ENCODE assay signal across 24 mouse cellular contexts in genomic region chr2:160932981-160933380, GRCm38 (mm10). TPM values are rescaled to one million over a fixed set of nuclear protein-coding genes. Genes with fewer than 3 reads are reported as not detected.
DNase-seq lines count a peak whose midpoint lies in the region; ATAC-seq lines count a peak whose summit lies in the region.
"Had no signal": no experiment of that assay in that cellular context is flagged by ENCODE, and none has a peak within 500 bp of the region (broad histone marks: within the 10 kb centered on the region; RNA-seq: fewer than 3 reads in every experiment).

No protein-coding gene starts in this region.

- peak; percentile 8 for DNase-seq in heart, postnatal 25 days (ENCODE audit: low spot score)
- peak; percentile 40 for DNase-seq in gastrocnemius, adult 18-20 months (ENCODE audit: low spot score)
- DNase-seq in limb, embryonic 10.5 days (ENCODE audit: low spot score), result no peak
- DNase-seq in skeletal muscle tissue, adult 2 months (ENCODE audit: low read depth, low spot score), result peak; percentile 55
- no peak for DNase-seq in lung, postnatal 25 days (ENCODE audit: low spot score)
- no peak for DNase-seq in testis, postnatal 10 days (ENCODE audit: low spot score)
- DNase-seq in urinary bladder, postnatal 10 days (ENCODE audit: low spot score), result no peak
- DNase-seq: adrenal gland, postnatal 25 days; cerebellum, postnatal 10 days; kidney, postnatal 36 days; layer of hippocampus, postnatal 36 days; liver, postnatal 0 days; lung, postnatal 10 days; right cerebral cortex, adult 18-20 months had no signal

- H3K9me3 ChIP-seq in heart, embryonic 12.5 days (replicated peaks), result peaks cover 6% of the 10 kb centered on the region
- no peaks in the 10 kb centered on the region for H3K9me3 ChIP-seq in limb, embryonic 10.5 days (replicated peaks)
- H3K9me3 ChIP-seq: forebrain, embryonic 13.5 days; kidney, embryonic 15.5 days; neural tube, embryonic 15.5 days had no signal

- 0 out of 2 replicates have a peak, but pooled peaks cover 8% of the 10 kb centered on the region for H3K27me3 ChIP-seq in heart, embryonic 12.5 days (replicated peaks)
- H3K27me3 ChIP-seq in limb, embryonic 10.5 days (ENCODE audit: low read depth, poor library complexity, severe bottlenecking), result no peaks in the 10 kb centered on the region
- H3K27me3 ChIP-seq: forebrain, embryonic 13.5 days; kidney, embryonic 15.5 days; neural tube, embryonic 15.5 days had no signal

- H3K36me3 ChIP-seq in heart, embryonic 12.5 days, result no peaks in the 10 kb centered on the region
- no peaks in the 10 kb centered on the region for H3K36me3 ChIP-seq in limb, embryonic 10.5 days
- H3K36me3 ChIP-seq: kidney, embryonic 15.5 days; neural tube, embryonic 15.5 days had no signal

- WGBS in heart, embryonic 12.5 days, result 63% methylated on average over 3 of the region's 3 CpGs
- WGBS in limb, embryonic 10.5 days, result 86% methylated on average over 3 of the region's 3 CpGs

- no peak overlapping the region for H3K4me2 ChIP-seq in heart, embryonic 12.5 days
- H3K4me2 ChIP-seq: forebrain, embryonic 13.5 days; kidney, embryonic 15.5 days; liver, embryonic 11.5 days; midbrain, embryonic 11.5 days; neural tube, embryonic 15.5 days had no signal

- ATAC-seq in heart, embryonic 12.5 days (ENCODE audit: insufficient number of reproducible peaks, low FRiP score), result no peak
- ATAC-seq: CD4-positive, CD25-positive, alpha-beta regulatory T cell, adult 4 months; forebrain, embryonic 13.5 days; intestine, postnatal 0 days; liver, postnatal 0 days had no signal

- H3K9ac ChIP-seq in heart, embryonic 12.5 days, result no peak overlapping the region
- H3K9ac ChIP-seq: forebrain, embryonic 13.5 days; kidney, embryonic 15.5 days; liver, postnatal 0 days; neural tube, embryonic 15.5 days had no signal

- H3K4me3 ChIP-seq in heart, embryonic 12.5 days, result no peak overlapping the region
- no peak overlapping the region for H3K4me3 ChIP-seq in limb, embryonic 10.5 days
- H3K4me3 ChIP-seq: forebrain, embryonic 13.5 days; kidney, embryonic 15.5 days; neural tube, embryonic 15.5 days had no signal

- no peak overlapping the region for H3K27ac ChIP-seq in heart, embryonic 12.5 days (ENCODE audit: poor library complexity, severe bottlenecking)
- H3K27ac ChIP-seq in limb, embryonic 10.5 days, result peak overlapping the region; percentile 70
- H3K27ac ChIP-seq: forebrain, embryonic 13.5 days; kidney, embryonic 15.5 days; neural tube, embryonic 15.5 days had no signal

- intact Hi-C loops in heart, postnatal 25 days (cut with DNase I), result no loop called here

- H3K4me1 ChIP-seq in heart, embryonic 12.5 days (replicated peaks), result no peaks in the 10 kb centered on the region
- peaks cover 26% of the 10 kb centered on the region for H3K4me1 ChIP-seq in limb, embryonic 10.5 days
- H3K4me1 ChIP-seq: forebrain, embryonic 13.5 days; kidney, embryonic 15.5 days had no signal

RNA-seq across cellular contexts. Expression of gene Emilin3, which starts 20.9 kb away (rescaled TPM):
- total RNA-seq in heart, postnatal 25 days (2021), result 1 to 10 TPM; 2.8 to 4.4 TPM
- 2.8 and 3.1 TPM in 2 replicates for polyA plus RNA-seq in heart, embryonic 12.5 days (2016; fragmentation: Nextera tagmentation; extraction: Ambion mirVana)
- total RNA-seq in gastrocnemius, adult 18-20 months (2021), result under 1 TPM; 0.07 to 0.17 TPM
- polyA plus RNA-seq in limb, embryonic 10.5 days (2016; fragmentation: Nextera tagmentation; extraction: Ambion mirVana), result 2.6 and 4.9 TPM in 2 replicates
- total RNA-seq: adrenal gland, postnatal 25 days; hematopoietic stem cell, adult 5-6 weeks; megakaryocyte progenitor cell, adult 5-6 weeks had no signal
- polyA plus RNA-seq: CD4-positive, CD25-positive, alpha-beta regulatory T cell, adult 4 months; liver, postnatal 0 days had no signal

RNA-seq across cellular contexts. Expression of gene Lpin3, which starts 52.5 kb away (rescaled TPM):
- 1 to 10 TPM; 3.7 to 5.1 TPM for total RNA-seq in heart, postnatal 25 days (2021)
- 1.4 and 2.3 TPM in 2 replicates for polyA plus RNA-seq in heart, embryonic 12.5 days (2016; fragmentation: Nextera tagmentation; extraction: Ambion mirVana)
- total RNA-seq in gastrocnemius, adult 18-20 months (2021), result 1 to 10 TPM; 1.6 to 2.9 TPM
- 0.90 and 1.6 TPM in 2 replicates for polyA plus RNA-seq in limb, embryonic 10.5 days (2016; fragmentation: Nextera tagmentation; extraction: Ambion mirVana)
- total RNA-seq: hematopoietic stem cell, adult 5-6 weeks; megakaryocyte progenitor cell, adult 5-6 weeks had no signal

Comparison
In these comparisons a context has a peak if more than half of its experiments do, and no peak if none do; other contexts are left out.
1. DNase-seq: peak in heart, postnatal 25 days (single experiment), gastrocnemius, adult 18-20 months (single experiment) and skeletal muscle tissue, adult 2 months (single experiment); none in limb, embryonic 10.5 days (single experiment), lung, postnatal 25 days (single experiment), testis, postnatal 10 days (single experiment) and urinary bladder, postnatal 10 days (single experiment).